Mouse (Mus musculus) intestine, embryonic 16.5 days (tissue): Measurements from ENCODE around the gene Sel1l3. TPM values are rescaled to one million over a fixed set of nuclear protein-coding genes. Genes with fewer than 3 reads are reported as not detected.

Source experiments
- ATAC-seq: fragments of 200-750 bp; cut with Nextera tagmentation; 2 replicates; pipeline ENCODE4 v1.8.0; 2017; ENCODE audit warnings: moderate TSS enrichment, moderate library complexity
- H3K27ac ChIP-seq: fragments of 300-500 bp; sonication (generic); 2 replicates; pipeline ENCODE4 v1.5.1; 2014; ENCODE audit warnings: mild to moderate bottlenecking, low read length
- H3K27me3 ChIP-seq: fragments of 300-500 bp; sonication (generic); replicated peaks from 2 replicates; pipeline ENCODE4 v1.6.1; 2014; ENCODE audit warnings: low read length, control low read depth, mixed read lengths; ENCODE audit not compliant: control insufficient read depth, insufficient read depth
- H3K36me3 ChIP-seq: fragments of 300-500 bp; sonication (generic); 2 replicates; pipeline ENCODE4 v1.6.1; 2014; ENCODE audit warnings: low read length, control low read depth; ENCODE audit not compliant: control insufficient read depth, insufficient read depth
- H3K4me1 ChIP-seq: fragments of 300-500 bp; sonication (generic); 2 replicates; pipeline ENCODE4 v1.6.1; 2014; ENCODE audit warnings: low read length, control low read depth, mixed read lengths; ENCODE audit not compliant: control insufficient read depth, insufficient read depth
- H3K4me2 ChIP-seq: fragments of 300-500 bp; sonication (generic); 2 replicates; pipeline ENCODE4 v1.6.1; 2014; ENCODE audit warnings: low read depth, low read length, control low read depth
- H3K4me3 ChIP-seq: fragments of 300-500 bp; sonication (generic); 2 replicates; pipeline ENCODE4 v1.5.1; 2014; ENCODE audit warnings: mild to moderate bottlenecking, low read length
- H3K9ac ChIP-seq: fragments of 300-500 bp; sonication (generic); 2 replicates; pipeline ENCODE4 v1.6.1; 2014; ENCODE audit warnings: low read depth, low read length
- H3K9me3 ChIP-seq: fragments of 300-500 bp; sonication (generic); 2 replicates; pipeline ENCODE4 v1.6.1; 2016; ENCODE audit warnings: low read length, control low read depth; ENCODE audit not compliant: control insufficient read depth
- WGBS: fragments of 180-500 bp; shearing (Covaris S2); extraction: QIAGEN DNeasy Blood & Tissue Kit; methylation state at CpG from one replicate; pipeline ENCODE4 v1.1.7; 2014; 5-methylcytosine and 5-hydroxymethylcytosine counted together
- polyA plus RNA-seq: library from polyadenylated mRNA; unstranded; fragments of >200 nt; fragmentation: Nextera tagmentation; extraction: Ambion mirVana; gene quantifications from 2 replicates; pipeline ENCODE4 v1.2.1, GENCODE M21; 2015

The Sel1l3 gene
- 12.9 and 14.8 TPM in 2 replicates for polyA plus RNA-seq

- ATAC-seq = peak; percentile 89
- H3K36me3 ChIP-seq = no peaks in the 10 kb centered on the region
- H3K4me2 ChIP-seq = peak within 1 kb of the TSS; percentile 97
- peak within 1 kb of the TSS; percentile 76 for H3K27ac ChIP-seq
- H3K4me1 ChIP-seq = peaks cover 7% of the 10 kb centered on the region; the same call in 1 of the 2 replicates
- H3K27me3 ChIP-seq = 0 out of 2 replicates have a peak, but pooled peaks cover 6% of the 10 kb centered on the region
- H3K9ac ChIP-seq = peak within 1 kb of the TSS; percentile 86
- WGBS = 3% methylated on average over 28 of the region's 29 CpGs
- peak within 1 kb of the TSS; percentile 72 for H3K4me3 ChIP-seq
- no peaks in the 10 kb centered on the region for H3K9me3 ChIP-seq
Measured at GRCm38 (mm10) chr5:53213711-53214352, at the start of gene Sel1l3. Gene Sel1l3 (minus strand): TSS chr5:53213927.

DNA sequence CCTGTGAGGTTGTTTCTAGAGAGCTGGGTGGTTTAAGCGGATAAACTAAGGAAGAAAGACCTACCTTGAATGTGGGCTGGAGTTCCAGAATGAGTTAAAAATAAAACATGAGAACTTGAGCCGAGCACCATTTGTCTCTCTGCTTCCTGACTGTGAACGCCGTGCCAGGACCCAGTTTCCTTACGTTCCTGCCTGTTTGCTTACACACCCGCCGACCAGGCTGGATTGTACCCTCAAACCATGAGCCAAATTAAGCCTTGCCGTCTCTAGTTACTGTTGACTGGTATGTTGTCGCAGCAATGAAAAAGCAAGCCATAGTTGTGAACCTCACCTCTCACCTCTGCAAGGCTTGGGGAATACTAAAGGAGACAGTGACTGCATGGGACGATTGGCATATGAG, 48.3 kb upstream of the Sel1l3 start:
- 71% methylated on average over 10 of the region's 10 CpGs for whole genome bisulfite sequencing
- Histone ChIP-seq H3K4me2 (no peak overlapping the region), H3K4me3 (no peak overlapping the region), H3K4me1 (no peaks in the 10 kb centered on the region), H3K27me3 (no peaks in the 10 kb centered on the region), H3K36me3 (no peaks in the 10 kb centered on the region), H3K27ac (no peak overlapping the region), H3K9ac (no peak overlapping the region), H3K9me3 (no peaks in the 10 kb centered on the region)
- ATAC-seq = no peak

GRCm38 (mm10) chr5:53259894-53260293, 46.2 kb upstream of the Sel1l3 start:
- 54% methylated on average over 5 of the region's 5 CpGs for WGBS
- no peak overlapping the region for H3K27ac ChIP-seq
- H3K9ac ChIP-seq = no peak overlapping the region
- no peak overlapping the region for H3K4me3 ChIP-seq
- H3K27me3 ChIP-seq = no peaks in the 10 kb centered on the region
- no peak for ATAC-seq
- H3K4me2 ChIP-seq = no peak overlapping the region
- no peaks in the 10 kb centered on the region for H3K36me3 ChIP-seq
- no peaks in the 10 kb centered on the region for H3K9me3 ChIP-seq
- no peaks in the 10 kb centered on the region for H3K4me1 ChIP-seq

GRCm38 (mm10) chr5:53258038-53258786, 44.5 kb upstream of the Sel1l3 start:
- Histone ChIP-seq H3K4me2 (peak overlapping the region; percentile 57), H3K36me3 (no peaks in the 10 kb centered on the region), H3K4me1 (no peaks in the 10 kb centered on the region), H3K27me3 (no peaks in the 10 kb centered on the region), H3K4me3 (peak overlapping the region; percentile 43), H3K9me3 (no peaks in the 10 kb centered on the region), H3K27ac (no peak overlapping the region), H3K9ac (peak overlapping the region; percentile 18)
- WGBS = 4% methylated on average over 29 of the region's 29 CpGs
- ATAC-seq = peak; percentile 65

GRCm38 (mm10) chr5:53254821-53255220, 41.1 kb upstream of the Sel1l3 start:
- Histone ChIP-seq H3K27me3 (no peaks in the 10 kb centered on the region), H3K9ac (no peak overlapping the region), H3K4me2 (no peak overlapping the region), H3K27ac (no peak overlapping the region), H3K36me3 (no peaks in the 10 kb centered on the region), H3K4me1 (no peaks in the 10 kb centered on the region), H3K4me3 (no peak overlapping the region), H3K9me3 (no peaks in the 10 kb centered on the region)
- 67% methylated on average over 3 of the region's 3 CpGs for WGBS
- no peak for ATAC-seq

- H3K4me3 ChIP-seq = no peak overlapping the region
- H3K4me1 ChIP-seq = no peaks in the 10 kb centered on the region
- no peak overlapping the region for H3K27ac ChIP-seq
- H3K27me3 ChIP-seq = no peaks in the 10 kb centered on the region
- no peaks in the 10 kb centered on the region for H3K36me3 ChIP-seq
- no peak for ATAC-seq
- H3K4me2 ChIP-seq = no peak overlapping the region
- WGBS = 84% methylated on average over 5 of the region's 5 CpGs
- no peaks in the 10 kb centered on the region for H3K9me3 ChIP-seq
- H3K9ac ChIP-seq = no peak overlapping the region
Measured at GRCm38 (mm10) chr5:53254154-53254553, 40.4 kb upstream of the Sel1l3 start.

GRCm38 (mm10) chr5:53249431-53250061, 35.8 kb upstream of the Sel1l3 start:
- H3K4me3 ChIP-seq = no peak overlapping the region
- H3K36me3 ChIP-seq = no peaks in the 10 kb centered on the region
- no peak for ATAC-seq
- H3K9me3 ChIP-seq = no peaks in the 10 kb centered on the region
- H3K27me3 ChIP-seq = no peaks in the 10 kb centered on the region
- no peaks in the 10 kb centered on the region for H3K4me1 ChIP-seq
- no peak overlapping the region for H3K27ac ChIP-seq
- no peak overlapping the region for H3K4me2 ChIP-seq
- H3K9ac ChIP-seq = no peak overlapping the region
- 74% methylated on average over 4 of the region's 4 CpGs for WGBS

GRCm38 (mm10) chr5:53248499-53248898, 34.8 kb upstream of the Sel1l3 start:
- no peak overlapping the region for H3K27ac ChIP-seq
- ATAC-seq = no peak
- H3K9ac ChIP-seq = no peak overlapping the region
- no peak overlapping the region for H3K4me2 ChIP-seq
- no peaks in the 10 kb centered on the region for H3K9me3 ChIP-seq
- H3K27me3 ChIP-seq = no peaks in the 10 kb centered on the region
- H3K4me3 ChIP-seq = no peak overlapping the region
- H3K4me1 ChIP-seq = no peaks in the 10 kb centered on the region
- no peaks in the 10 kb centered on the region for H3K36me3 ChIP-seq
- 77% methylated on average over 11 of the region's 11 CpGs for WGBS

- H3K9ac ChIP-seq = no peak overlapping the region
- no peak overlapping the region for H3K4me3 ChIP-seq
- no peak for ATAC-seq
- no peak overlapping the region for H3K27ac ChIP-seq
- H3K4me1 ChIP-seq = no peaks in the 10 kb centered on the region
- no peak overlapping the region for H3K4me2 ChIP-seq
- H3K9me3 ChIP-seq = no peaks in the 10 kb centered on the region
- 71% methylated on average over 10 of the region's 10 CpGs for WGBS
- no peaks in the 10 kb centered on the region for H3K36me3 ChIP-seq
- H3K27me3 ChIP-seq = no peaks in the 10 kb centered on the region
Measured at GRCm38 (mm10) chr5:53243933-53244332, 30.2 kb upstream of the Sel1l3 start.
